Mouse (Mus musculus): ENCODE measurements around the gene Zswim4. TPM values are rescaled to one million over a fixed set of nuclear protein-coding genes. Genes with fewer than 3 reads are reported as not detected.

Gene Zswim4
- polyA plus RNA-seq, 1 experiment: 30.0 TPM

DNA sequence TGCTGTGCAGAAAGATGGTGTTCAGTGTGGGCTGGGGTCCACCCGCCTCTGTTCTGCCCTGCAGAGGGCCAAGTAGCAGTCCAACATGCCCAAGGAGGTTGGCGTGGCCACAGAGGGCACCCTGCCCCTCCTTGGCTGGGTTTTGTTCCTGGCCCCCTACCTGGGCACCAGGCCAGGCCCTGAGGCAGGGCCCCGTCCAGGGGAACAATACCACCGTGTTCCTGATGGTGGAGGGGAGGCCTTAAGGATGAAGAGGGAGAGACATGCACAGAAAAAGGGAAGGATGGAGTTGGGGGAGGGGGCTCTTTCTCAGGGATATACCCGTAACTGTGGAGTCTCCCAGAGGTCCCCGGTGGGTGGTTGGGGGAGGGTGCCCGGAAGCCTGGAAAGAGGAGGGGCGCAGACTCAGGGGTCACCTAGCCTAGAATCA lies 36.7 kb downstream of the Zswim4 start:
- TF ChIP-seq CTCF (IDR thresholded peaks at IDR 0.05; ENCODE audit: extremely low read depth, insufficient read length, insufficient replicate concordance, low read depth, low read length): no peak
- 0 out of 2 replicates have a peak overlapping the region, but pooled peaks have one; percentile 7 for H3K27ac ChIP-seq (ENCODE audit: insufficient read depth, low read depth, low read length)
- peak overlapping the region; percentile 94 for H3K4me3 ChIP-seq (ENCODE audit: low read depth, low read length)
- no peaks in the 10 kb centered on the region for H3K36me3 ChIP-seq (ENCODE audit: control insufficient read depth, insufficient read depth, low read length)
- no peaks in the 10 kb centered on the region for H3K27me3 ChIP-seq (ENCODE audit: control insufficient read depth, insufficient read depth, low read length)
- peaks cover 28% of the 10 kb centered on the region for H3K4me1 ChIP-seq (ENCODE audit: control insufficient read depth, insufficient read depth, insufficient read length, low read length)
- WGBS: 57% methylated on average over 8 of the region's 8 CpGs

DNA sequence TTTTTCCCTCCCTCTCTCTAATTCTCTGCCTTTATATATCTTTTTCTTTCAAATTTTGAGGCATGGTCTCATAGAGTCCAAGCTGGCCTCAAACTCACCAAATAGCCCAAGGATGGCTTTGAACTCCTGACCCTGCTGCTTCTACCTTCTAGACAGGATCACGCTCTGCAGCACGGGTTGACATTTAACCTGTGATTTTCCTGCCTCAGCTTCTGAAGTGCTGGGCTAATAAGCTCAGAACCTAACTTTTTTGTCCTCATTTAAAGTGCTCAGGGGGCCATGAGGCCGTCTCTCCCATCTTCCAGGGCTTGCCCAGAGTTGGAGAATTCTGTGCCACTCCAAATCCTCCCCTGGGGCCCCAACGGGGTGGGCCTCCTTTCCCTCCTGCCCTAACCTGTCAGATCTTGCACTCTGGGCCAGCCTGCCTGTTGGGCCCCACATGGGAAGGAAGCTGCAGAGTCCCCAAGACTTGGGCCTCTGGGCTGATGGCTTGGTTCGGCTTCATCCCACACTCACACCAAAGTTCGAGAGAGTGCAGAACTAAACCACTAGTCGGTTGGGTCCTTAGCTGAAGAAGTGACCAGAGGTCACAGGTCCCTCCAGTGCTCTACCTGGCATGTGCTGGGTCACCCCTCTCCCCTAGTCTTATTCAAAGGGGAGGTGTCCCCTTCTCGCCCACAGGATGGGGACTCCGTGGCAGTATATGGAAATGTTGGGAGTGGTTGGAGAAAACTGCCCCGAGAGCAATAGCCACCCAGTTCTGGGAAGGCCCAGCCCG lies 37.3 kb downstream of the Zswim4 start:
- no peak overlapping the region for H3K4me3 ChIP-seq (ENCODE audit: low read depth, low read length)
- no peaks in the 10 kb centered on the region for H3K27me3 ChIP-seq (ENCODE audit: control insufficient read depth, insufficient read depth, low read length)
- H3K27ac ChIP-seq (ENCODE audit: insufficient read depth, low read depth, low read length): no peak overlapping the region
- WGBS: 67% methylated on average over 11 of the region's 11 CpGs
- TF ChIP-seq POLR2A (IDR thresholded peaks at IDR 0.05; ENCODE audit: low read depth, low read length) (no peak), CTCF (IDR thresholded peaks at IDR 0.05; ENCODE audit: extremely low read depth, insufficient read length, insufficient replicate concordance, low read depth, low read length) (no peak)
- peaks cover 28% of the 10 kb centered on the region for H3K4me1 ChIP-seq (ENCODE audit: control insufficient read depth, insufficient read depth, insufficient read length, low read length)
- H3K36me3 ChIP-seq (ENCODE audit: control insufficient read depth, insufficient read depth, low read length): no peaks in the 10 kb centered on the region

DNA sequence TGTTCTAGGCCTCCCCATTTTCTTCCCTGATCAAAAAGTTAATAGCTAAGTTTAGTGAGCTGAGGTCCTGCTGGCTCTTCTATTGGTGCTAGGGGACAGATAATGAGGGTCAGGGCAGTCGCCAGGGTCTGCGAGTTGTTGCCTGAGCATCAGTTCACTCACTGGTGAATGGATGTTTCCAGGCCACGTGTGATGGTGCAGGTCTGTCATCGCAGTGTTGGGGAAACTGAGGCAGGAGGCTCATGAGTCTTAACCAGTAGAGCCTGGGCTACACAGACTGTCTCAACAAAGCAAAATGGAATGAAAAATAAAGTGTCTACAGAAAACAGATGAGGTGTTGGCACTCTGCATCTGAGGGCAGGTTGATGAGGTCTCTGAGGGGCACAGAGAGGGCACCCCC lies 38.0 kb downstream of the Zswim4 start:
- TF ChIP-seq CTCF (IDR thresholded peaks at IDR 0.05; ENCODE audit: extremely low read depth, insufficient read length, insufficient replicate concordance, low read depth, low read length) (no peak), POLR2A (IDR thresholded peaks at IDR 0.05; ENCODE audit: low read depth, low read length) (no peak)
- Histone ChIP-seq H3K36me3 (ENCODE audit: control insufficient read depth, insufficient read depth, low read length) (no peaks in the 10 kb centered on the region), H3K27ac (ENCODE audit: insufficient read depth, low read depth, low read length) (peak overlapping the region; percentile 67), H3K4me3 (ENCODE audit: low read depth, low read length) (no peak overlapping the region), H3K4me1 (ENCODE audit: control insufficient read depth, insufficient read depth, insufficient read length, low read length) (peaks cover 26% of the 10 kb centered on the region), H3K27me3 (ENCODE audit: control insufficient read depth, insufficient read depth, low read length) (no peaks in the 10 kb centered on the region)
- WGBS: 59% methylated on average over 4 of the region's 4 CpGs

DNA sequence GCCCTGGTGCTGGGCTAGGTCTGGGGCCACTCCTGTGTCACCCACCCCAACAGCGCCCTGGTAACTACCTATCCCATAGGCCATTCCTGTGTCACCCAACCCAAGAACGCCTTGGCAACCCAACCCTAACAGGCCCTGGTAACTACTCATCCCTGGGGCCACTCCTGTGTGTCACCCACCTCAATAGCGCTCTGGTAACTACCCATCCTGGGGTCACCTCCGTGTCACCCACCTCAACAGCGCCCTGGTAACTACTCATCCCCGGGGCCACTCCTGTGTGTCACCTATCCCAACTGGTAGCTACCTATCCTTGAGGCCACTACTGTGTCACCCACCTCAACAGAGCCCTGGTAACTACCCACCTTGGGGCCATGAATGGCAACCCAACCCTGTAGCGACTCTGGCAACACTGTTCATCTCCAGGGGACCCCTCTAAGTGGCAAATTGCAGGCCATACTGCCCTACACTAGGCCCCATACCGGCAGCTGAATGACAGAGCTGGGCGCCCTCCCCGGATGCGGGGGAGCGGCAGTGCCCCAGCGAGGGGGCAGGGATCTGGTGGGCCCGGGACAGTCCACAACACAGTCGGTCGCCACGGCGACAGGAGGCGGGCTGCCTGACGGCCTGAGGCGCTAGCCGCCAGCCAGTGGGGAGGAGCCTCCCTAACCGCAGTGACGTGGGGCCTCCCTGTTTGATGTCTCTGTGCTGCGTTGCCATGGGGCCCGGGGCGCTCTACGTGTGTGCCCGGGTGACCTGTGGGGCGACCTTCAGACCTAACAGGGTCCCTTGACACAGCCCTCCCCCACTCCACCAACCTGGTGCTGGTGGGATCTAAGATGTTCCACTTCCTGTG lies 38.7 kb downstream of the Zswim4 start:
- peaks cover 24% of the 10 kb centered on the region for H3K4me1 ChIP-seq (ENCODE audit: control insufficient read depth, insufficient read depth, insufficient read length, low read length)
- no peaks in the 10 kb centered on the region for H3K36me3 ChIP-seq (ENCODE audit: control insufficient read depth, insufficient read depth, low read length)
- no peaks in the 10 kb centered on the region for H3K27me3 ChIP-seq (ENCODE audit: control insufficient read depth, insufficient read depth, low read length)
- H3K4me3 ChIP-seq (ENCODE audit: low read depth, low read length): peak overlapping the region; percentile 61
- 3% methylated on average over 30 of the region's 30 CpGs for WGBS
- peak overlapping the region; percentile 88 for H3K27ac ChIP-seq (ENCODE audit: insufficient read depth, low read depth, low read length)
- TF ChIP-seq POLR2A (IDR thresholded peaks at IDR 0.05; ENCODE audit: low read depth, low read length) (peak; percentile 27; the same call in 1 of the 2 replicates), CTCF (IDR thresholded peaks at IDR 0.05; ENCODE audit: extremely low read depth, insufficient read length, insufficient replicate concordance, low read depth, low read length) (no peak)

DNA sequence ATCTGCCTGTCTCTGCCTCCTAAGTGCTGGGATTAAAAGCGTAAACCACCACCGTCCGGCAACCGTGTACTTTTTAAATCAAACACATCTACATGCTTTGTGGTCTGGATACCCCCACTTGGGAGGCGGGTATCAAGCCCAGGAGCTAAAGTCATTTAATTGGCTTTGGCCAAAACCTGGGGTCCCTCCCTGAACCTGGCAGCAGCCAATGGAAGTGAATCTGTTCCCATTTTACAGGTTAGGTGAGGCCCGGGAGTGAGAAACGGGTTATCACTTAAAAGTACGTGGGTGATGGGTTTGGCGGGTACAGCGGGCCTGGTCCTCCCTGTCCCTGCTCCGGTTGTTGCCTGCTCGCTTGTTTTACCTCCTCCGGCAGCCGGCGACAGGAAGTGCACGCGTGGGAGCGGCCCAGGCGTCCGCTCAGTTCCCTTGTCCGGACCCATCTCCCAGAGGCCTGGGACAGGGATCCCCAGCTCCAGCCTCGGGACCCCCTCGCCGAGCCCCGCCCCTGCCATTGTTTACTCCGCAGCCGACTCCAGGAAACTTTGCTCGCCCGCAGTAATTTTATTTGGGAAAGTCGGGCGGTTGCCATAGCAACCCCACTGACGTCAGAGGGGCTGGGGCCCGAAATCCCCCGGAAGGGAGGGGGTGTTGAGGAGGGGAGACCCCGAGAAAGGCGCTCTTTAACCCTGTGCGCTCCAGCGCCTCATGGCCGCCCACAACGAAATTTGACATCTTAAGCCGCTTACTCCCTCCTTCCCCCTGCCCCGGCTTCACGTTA lies 39.5 kb downstream of the Zswim4 start:
- TF ChIP-seq CTCF (IDR thresholded peaks at IDR 0.05; ENCODE audit: extremely low read depth, insufficient read length, insufficient replicate concordance, low read depth, low read length) (no peak), POLR2A (IDR thresholded peaks at IDR 0.05; ENCODE audit: low read depth, low read length) (no peak)
- peak overlapping the region; percentile 61 for H3K4me3 ChIP-seq (ENCODE audit: low read depth, low read length)
- WGBS: 9% methylated on average over 43 of the region's 43 CpGs
- peak overlapping the region; percentile 88 for H3K27ac ChIP-seq (ENCODE audit: insufficient read depth, low read depth, low read length)
- H3K27me3 ChIP-seq (ENCODE audit: control insufficient read depth, insufficient read depth, low read length): no peaks in the 10 kb centered on the region
- no peaks in the 10 kb centered on the region for H3K36me3 ChIP-seq (ENCODE audit: control insufficient read depth, insufficient read depth, low read length)
- H3K4me1 ChIP-seq (ENCODE audit: control insufficient read depth, insufficient read depth, insufficient read length, low read length): peaks cover 27% of the 10 kb centered on the region

DNA sequence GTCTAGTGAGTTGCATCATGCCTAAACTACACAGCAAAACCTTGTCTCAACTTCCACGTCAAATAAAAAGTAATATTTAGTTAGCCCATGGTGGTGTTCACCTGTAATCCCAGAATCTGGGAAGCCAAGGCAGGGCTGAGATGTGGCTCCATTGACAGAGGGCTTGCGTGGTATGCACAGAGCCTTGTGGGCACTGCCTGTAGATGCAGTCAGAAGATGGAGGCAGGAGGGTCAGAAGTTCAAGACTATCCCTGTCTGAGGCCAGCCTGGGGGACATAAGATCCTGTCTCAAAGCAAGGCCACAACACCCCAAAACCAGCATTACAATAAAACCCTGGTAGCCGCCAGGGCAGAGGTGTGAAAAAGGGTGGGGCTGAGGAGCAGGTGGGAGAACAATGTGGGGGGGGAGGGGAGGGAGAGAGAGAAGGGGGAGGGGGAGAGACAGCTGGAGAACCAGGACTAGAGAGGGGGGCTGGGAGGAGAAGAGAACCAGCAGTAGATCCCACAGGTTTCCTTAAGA lies 42.6 kb downstream of the Zswim4 start:
- TF ChIP-seq POLR2A (IDR thresholded peaks at IDR 0.05; ENCODE audit: low read depth, low read length) (no peak), CTCF (IDR thresholded peaks at IDR 0.05; ENCODE audit: extremely low read depth, insufficient read length, insufficient replicate concordance, low read depth, low read length) (no peak)
- H3K27ac ChIP-seq (ENCODE audit: insufficient read depth, low read depth, low read length): no peak overlapping the region
- no peaks in the 10 kb centered on the region for H3K27me3 ChIP-seq (ENCODE audit: control insufficient read depth, insufficient read depth, low read length)
- H3K36me3 ChIP-seq (ENCODE audit: control insufficient read depth, insufficient read depth, low read length): no peaks in the 10 kb centered on the region
- 79% methylated on average over 3 of the region's 3 CpGs for WGBS
- H3K4me1 ChIP-seq (ENCODE audit: control insufficient read depth, insufficient read depth, insufficient read length, low read length): peaks cover 25% of the 10 kb centered on the region
- H3K4me3 ChIP-seq (ENCODE audit: low read depth, low read length): no peak overlapping the region
